Mouse (Mus musculus) hindbrain, embryonic 14.5 days (tissue): ENCODE measurements at regions not wholly inside any gene's neighbourhood (a gene's known extent, or its start where the extent isn't known, plus 50 kb on each side); places are given as distances from the start of the nearest gene placed in this dataset.

Experiments used
- ATAC-seq: fragments of 200-750 bp; cut with Nextera tagmentation; 2 replicates; pipeline ENCODE4 v1.8.0; 2017; ENCODE audit warnings: moderate number of reproducible peaks, mild to moderate bottlenecking, moderate TSS enrichment, moderate library complexity; ENCODE audit not compliant: low FRiP score
- DNase-seq: peaks from one replicate; pipeline ENCODE4 v3.0.0-alpha.2; 2015; ENCODE audit warnings: low spot score
- H3K27ac ChIP-seq: fragments of 300-500 bp; sonication (generic); 2 replicates; pipeline ENCODE4 v1.5.1; 2014; ENCODE audit warnings: mild to moderate bottlenecking, moderate library complexity
- H3K27me3 ChIP-seq: fragments of 300-500 bp; sonication (generic); 2 replicates; pipeline ENCODE4 v1.6.1; 2014; ENCODE audit warnings: mild to moderate bottlenecking, low read length, mixed read lengths; ENCODE audit not compliant: control insufficient read depth, insufficient read depth
- H3K36me3 ChIP-seq: fragments of 300-500 bp; sonication (generic); replicated peaks from 2 replicates; pipeline ENCODE4 v1.6.1; 2014; ENCODE audit not compliant: control insufficient read depth, insufficient read depth
- H3K4me1 ChIP-seq: fragments of 300-500 bp; sonication (generic); replicated peaks from 2 replicates; pipeline ENCODE4 v1.6.1; 2014; ENCODE audit warnings: antibody characterized with exemption, low read length, mixed read lengths; ENCODE audit not compliant: control insufficient read depth, insufficient read depth
- H3K4me2 ChIP-seq: fragments of 300-500 bp; sonication (generic); replicated peaks from 2 replicates; pipeline ENCODE4 v1.6.1; 2014; ENCODE audit warnings: mild to moderate bottlenecking, moderate library complexity
- H3K4me3 ChIP-seq: fragments of 300-500 bp; sonication (generic); replicated peaks from 2 replicates; pipeline ENCODE4 v1.5.1; 2014; ENCODE audit warnings: mild to moderate bottlenecking, low read length
- H3K9ac ChIP-seq: fragments of 300-500 bp; sonication (generic); 2 replicates; pipeline ENCODE4 v1.6.1; 2014
- H3K9me3 ChIP-seq: fragments of 300-500 bp; sonication (generic); 2 replicates; pipeline ENCODE4 v1.6.1; 2016; ENCODE audit warnings: low read length; ENCODE audit not compliant: control insufficient read depth
- WGBS: fragments of 180-500 bp; shearing (Covaris S2); extraction: QIAGEN DNeasy Blood & Tissue Kit; methylation state at CpG from one replicate; pipeline ENCODE4 v1.1.7; 2014; 5-methylcytosine and 5-hydroxymethylcytosine counted together

DNA sequence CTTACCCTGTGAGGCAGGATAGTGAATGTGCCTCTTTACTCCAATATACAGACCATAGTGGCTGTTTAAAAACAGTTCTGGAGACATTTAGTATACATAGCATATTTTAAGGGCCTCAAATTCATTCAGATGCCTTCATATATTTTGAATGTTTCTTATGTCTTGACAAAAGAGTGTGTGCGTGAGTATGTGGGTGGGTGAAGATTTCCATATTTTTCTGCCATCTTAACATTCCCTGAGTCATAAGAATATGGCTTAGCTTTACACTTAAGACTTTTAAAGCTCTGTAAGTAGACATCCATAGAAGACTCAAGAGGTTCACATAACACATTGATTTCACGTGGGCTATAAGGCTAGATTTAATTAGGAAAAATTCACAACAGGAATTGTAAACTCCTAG lies 81.3 kb upstream of the Mycbp2 start:
- Histone ChIP-seq H3K27me3 (no peaks in the 10 kb centered on the region), H3K9me3 (no peaks in the 10 kb centered on the region), H3K4me2 (no peak overlapping the region), H3K27ac (no peak overlapping the region), H3K4me1 (no peaks in the 10 kb centered on the region), H3K9ac (no peak overlapping the region), H3K4me3 (no peak overlapping the region), H3K36me3 (no peaks in the 10 kb centered on the region)
- 96% methylated on average over 2 of the region's 2 CpGs for WGBS
- ATAC-seq (no peak), DNase-seq (no peak)

DNA sequence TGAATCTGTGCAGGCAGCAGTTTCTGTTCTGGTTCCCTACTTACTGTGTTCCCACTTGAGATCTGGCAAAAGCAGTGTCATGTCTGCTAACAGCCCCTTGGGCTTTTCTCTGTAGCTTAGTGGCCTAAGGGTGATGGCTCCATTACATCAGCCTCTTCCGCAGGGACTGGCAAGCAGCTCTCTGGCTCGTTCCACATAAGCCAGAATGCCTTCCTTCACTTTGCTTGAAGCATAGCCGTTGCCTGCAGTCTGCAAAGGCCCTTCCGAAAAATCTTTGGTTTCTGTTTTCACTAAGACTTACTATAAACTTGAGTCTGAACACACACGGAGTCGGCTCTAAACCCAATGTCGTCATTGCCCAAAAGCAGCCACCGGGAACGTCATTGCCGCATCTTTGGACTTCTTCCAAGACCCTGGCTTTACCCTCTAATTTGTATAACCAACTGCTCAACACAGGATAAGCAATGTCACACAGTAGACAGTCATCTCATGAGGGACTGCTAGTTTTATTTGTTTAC lies 74.8 kb upstream of the Mycbp2 start:
- 0 out of 2 replicates have a peak overlapping the region, but pooled peaks have one; percentile 27 for H3K27ac ChIP-seq
- H3K36me3 ChIP-seq, result no peaks in the 10 kb centered on the region
- ATAC-seq, result peak; percentile 36; the same call in 1 of the 2 replicates
- H3K4me2 ChIP-seq, result no peak overlapping the region
- H3K4me1 ChIP-seq, result peaks cover 8% of the 10 kb centered on the region; the same call in 1 of the 2 replicates
- H3K9me3 ChIP-seq, result no peaks in the 10 kb centered on the region
- no peaks in the 10 kb centered on the region for H3K27me3 ChIP-seq
- no peak overlapping the region for H3K9ac ChIP-seq
- WGBS, result 64% methylated on average over 10 of the region's 10 CpGs
- no peak overlapping the region for H3K4me3 ChIP-seq
- peak; percentile 44 for DNase-seq

DNA sequence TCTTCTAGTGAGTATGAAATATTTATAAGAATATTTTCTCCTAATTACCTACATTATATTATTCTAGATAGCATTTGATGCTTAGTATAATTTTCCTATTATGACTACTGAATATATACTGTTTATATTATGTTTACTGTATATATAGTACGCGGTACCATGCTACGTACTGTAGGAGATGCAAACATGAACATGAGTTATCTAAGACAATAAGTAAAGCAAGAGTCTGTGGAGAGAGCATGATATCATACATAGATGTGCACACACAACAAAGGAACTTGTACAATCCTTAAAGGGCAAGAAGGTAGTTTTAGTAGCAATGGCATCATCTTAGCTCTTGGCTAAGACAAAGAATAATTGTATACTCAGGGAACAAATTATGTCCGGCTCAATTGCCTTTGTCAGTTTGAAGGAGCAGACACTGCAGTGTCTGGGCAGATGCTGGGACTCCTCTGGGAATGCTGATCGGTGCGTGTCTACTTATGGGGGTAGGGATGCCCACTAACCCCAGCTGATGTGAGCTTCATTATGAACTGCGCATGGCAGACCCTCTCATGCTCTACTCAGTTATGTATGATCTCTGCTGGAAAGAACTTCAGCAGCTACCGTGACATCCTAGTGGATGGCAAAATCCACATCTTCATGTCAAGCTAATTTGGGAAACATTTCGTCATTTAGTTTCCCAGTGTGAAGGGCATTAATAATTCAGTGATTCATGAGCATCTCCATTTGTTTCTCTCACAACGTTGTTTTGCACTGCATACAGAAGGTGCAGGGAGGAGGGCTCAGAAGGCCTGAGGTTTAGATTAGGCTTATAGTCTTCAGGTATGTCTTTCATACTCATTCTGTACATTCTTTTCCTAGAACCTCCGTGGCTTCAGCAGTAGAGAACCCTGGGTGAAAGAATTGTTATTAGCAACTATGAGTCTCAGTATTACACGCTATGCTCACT lies 70.8 kb upstream of the Mycbp2 start:
- H3K4me1 ChIP-seq, result peaks cover 8% of the 10 kb centered on the region; the same call in 1 of the 2 replicates
- WGBS, result 49% methylated on average over 12 of the region's 12 CpGs
- no peak overlapping the region for H3K4me2 ChIP-seq
- no peaks in the 10 kb centered on the region for H3K27me3 ChIP-seq
- peak overlapping the region; percentile 43; the same call in 1 of the 2 replicates for H3K27ac ChIP-seq
- H3K4me3 ChIP-seq, result no peak overlapping the region
- H3K36me3 ChIP-seq, result no peaks in the 10 kb centered on the region
- no peak overlapping the region for H3K9ac ChIP-seq
- H3K9me3 ChIP-seq, result no peaks in the 10 kb centered on the region
- ATAC-seq (peak; percentile 84), DNase-seq (peak; percentile 36)

DNA sequence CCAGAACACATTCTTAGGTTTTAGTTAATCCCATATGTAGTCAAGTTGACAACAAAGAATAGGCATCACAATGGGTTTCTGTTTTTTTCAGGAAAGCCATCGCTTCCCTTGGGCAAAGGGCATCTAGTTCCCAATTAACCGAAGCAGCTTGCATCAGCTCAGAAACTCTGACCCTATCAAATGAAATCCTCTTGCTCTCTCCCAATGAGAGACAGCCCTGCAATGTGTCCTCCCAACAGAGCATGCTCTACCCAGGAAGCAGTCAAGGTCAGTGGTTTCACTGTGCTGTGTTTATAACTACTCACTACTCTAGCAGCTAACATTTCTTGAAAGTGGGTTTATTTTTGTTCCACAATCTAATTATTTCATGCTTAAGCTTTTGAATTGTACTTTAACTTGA lies 58.0 kb upstream of the Mycbp2 start:
- Histone ChIP-seq H3K4me3 (no peak overlapping the region), H3K27me3 (no peaks in the 10 kb centered on the region), H3K9ac (no peak overlapping the region), H3K4me2 (no peak overlapping the region), H3K36me3 (no peaks in the 10 kb centered on the region), H3K4me1 (no peaks in the 10 kb centered on the region), H3K27ac (no peak overlapping the region), H3K9me3 (no peaks in the 10 kb centered on the region)
- 74% methylated on average over 2 of the region's 2 CpGs for WGBS
- ATAC-seq (no peak), DNase-seq (no peak)

DNA sequence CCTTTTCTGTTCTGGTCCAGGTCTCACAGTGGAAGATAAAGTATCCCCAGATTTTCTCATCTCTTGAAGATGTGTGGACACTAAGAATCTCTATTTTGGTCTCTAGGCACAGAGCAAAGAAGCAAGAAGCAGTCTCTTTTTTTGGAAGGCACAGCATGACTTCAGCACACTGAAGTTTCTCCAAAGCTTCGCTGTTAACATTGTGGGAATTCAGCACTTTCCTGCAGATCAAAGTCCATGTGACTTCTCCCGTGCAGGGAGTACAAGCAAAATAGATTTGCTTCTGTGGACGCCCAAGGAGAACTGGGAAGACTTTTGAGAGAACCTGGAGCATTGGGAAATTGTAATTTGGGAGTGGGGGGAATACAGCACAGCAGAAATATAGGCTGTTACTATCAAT lies 56.4 kb upstream of the Mycbp2 start:
- no peak overlapping the region for H3K9ac ChIP-seq
- no peaks in the 10 kb centered on the region for H3K4me1 ChIP-seq
- H3K27me3 ChIP-seq, result no peaks in the 10 kb centered on the region
- H3K4me3 ChIP-seq, result no peak overlapping the region
- H3K4me2 ChIP-seq, result no peak overlapping the region
- no peaks in the 10 kb centered on the region for H3K36me3 ChIP-seq
- no peak for ATAC-seq
- 80% methylated on average over 3 of the region's 3 CpGs for WGBS
- DNase-seq, result no peak
- H3K27ac ChIP-seq, result no peak overlapping the region
- H3K9me3 ChIP-seq, result no peaks in the 10 kb centered on the region

DNA sequence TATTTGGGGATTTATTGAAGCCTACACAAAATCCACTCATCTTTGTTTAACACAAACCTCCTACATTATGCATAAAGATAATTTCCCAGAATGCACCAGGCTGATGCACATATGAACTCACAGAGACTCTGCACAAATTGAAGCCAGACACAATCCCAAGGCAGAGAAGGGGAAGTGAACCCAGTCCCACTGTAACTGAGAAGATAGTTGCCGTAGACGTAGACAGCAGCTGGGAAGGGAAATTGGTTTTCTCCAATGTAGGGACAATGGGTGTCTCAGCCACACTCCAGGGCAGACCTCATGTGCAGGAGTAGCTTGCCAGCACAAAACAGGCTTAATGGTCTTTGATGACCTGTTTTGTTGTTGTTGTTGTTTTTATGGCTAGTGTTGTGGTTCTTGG lies 55.4 kb upstream of the Mycbp2 start:
- 79% methylated on average over 2 of the region's 2 CpGs for WGBS
- no peak overlapping the region for H3K4me2 ChIP-seq
- no peak overlapping the region for H3K27ac ChIP-seq
- ATAC-seq, result no peak
- DNase-seq, result no peak
- H3K9ac ChIP-seq, result no peak overlapping the region
- no peak overlapping the region for H3K4me3 ChIP-seq
- no peaks in the 10 kb centered on the region for H3K9me3 ChIP-seq
- H3K27me3 ChIP-seq, result no peaks in the 10 kb centered on the region
- no peaks in the 10 kb centered on the region for H3K4me1 ChIP-seq
- no peaks in the 10 kb centered on the region for H3K36me3 ChIP-seq

DNA sequence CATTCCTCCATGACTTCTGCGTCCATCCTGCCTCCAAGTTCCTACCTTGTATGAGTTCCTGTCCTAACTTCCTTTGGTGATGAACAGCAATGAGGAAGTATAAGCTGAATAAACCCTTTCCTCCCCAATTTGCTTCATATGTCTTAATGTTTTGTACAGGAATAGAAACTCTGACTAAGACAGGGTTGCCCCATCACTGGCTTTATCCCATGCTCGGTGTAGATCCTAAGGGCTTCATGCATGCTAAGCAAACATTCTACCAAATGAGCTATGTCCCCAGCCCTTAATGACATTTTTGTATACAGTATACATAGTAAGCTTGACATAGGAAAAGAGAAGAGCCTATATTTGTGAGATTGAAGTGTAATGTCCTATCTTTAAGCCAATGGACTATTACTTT lies 54.7 kb upstream of the Mycbp2 start:
- Histone ChIP-seq H3K27me3 (no peaks in the 10 kb centered on the region), H3K4me2 (no peak overlapping the region), H3K9ac (no peak overlapping the region), H3K4me3 (no peak overlapping the region), H3K4me1 (no peaks in the 10 kb centered on the region), H3K27ac (no peak overlapping the region), H3K9me3 (no peaks in the 10 kb centered on the region), H3K36me3 (no peaks in the 10 kb centered on the region)
- DNase-seq (no peak), ATAC-seq (no peak)
- 92% methylated on average over 2 of the region's 2 CpGs for WGBS

DNA sequence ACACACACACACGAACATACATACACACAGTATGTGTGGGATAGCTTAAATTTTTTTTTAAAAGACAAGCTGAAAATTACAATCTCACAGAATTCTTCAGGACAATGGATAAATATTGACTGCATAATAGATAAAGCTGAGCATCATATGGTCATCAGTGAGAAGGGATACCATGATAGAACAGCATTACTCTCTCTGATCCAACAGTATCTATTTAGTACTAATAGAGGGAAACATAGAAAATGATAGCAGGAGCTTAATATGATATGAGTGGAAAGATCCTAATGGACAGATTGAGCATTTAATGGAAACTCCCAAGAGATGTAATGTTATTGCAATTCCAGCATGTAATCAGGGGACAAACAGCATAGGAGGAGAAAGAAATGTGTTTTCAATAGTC lies 51.8 kb upstream of the Mycbp2 start:
- Histone ChIP-seq H3K9me3 (no peaks in the 10 kb centered on the region), H3K4me3 (no peak overlapping the region), H3K27me3 (no peaks in the 10 kb centered on the region), H3K9ac (no peak overlapping the region), H3K4me1 (no peaks in the 10 kb centered on the region), H3K36me3 (no peaks in the 10 kb centered on the region), H3K4me2 (no peak overlapping the region), H3K27ac (no peak overlapping the region)
- ATAC-seq, result no peak
- 86% methylated on average over 1 of the region's 1 CpGs for WGBS
- DNase-seq, result no peak
